Mouse (Mus musculus): ENCODE results near the gene Stub1. TPM values are rescaled to one million over a fixed set of nuclear protein-coding genes. Genes with fewer than 3 reads are reported as not detected.

Stub1 gene
- polyA plus RNA-seq, 1 experiment from 2014 or later: 112 TPM

GRCm38 (mm10) chr17:25806507-25806906 lies 26.7 kb downstream of the Stub1 start:
- Histone ChIP-seq H3K4me3 (ENCODE audit: low read depth, low read length) (no peak overlapping the region), H3K27ac (ENCODE audit: low read length) (no peak overlapping the region), H3K4me1 (ENCODE audit: control insufficient read depth, low read depth, low read length) (peaks cover 9% of the 10 kb centered on the region), H3K27me3 (ENCODE audit: control insufficient read depth, insufficient read depth, low read depth, low read length) (peaks cover 47% of the 10 kb centered on the region), H3K4me2 (ENCODE audit: low read depth, low read length) (no peak overlapping the region), H3K9ac (ENCODE audit: low read depth, low read length) (no peak overlapping the region), H3K9me3 (replicated peaks; ENCODE audit: control insufficient read depth, low read length) (no peaks in the 10 kb centered on the region), H3K36me3 (ENCODE audit: control insufficient read depth, insufficient read depth) (no peaks in the 10 kb centered on the region)
- 64% methylated on average over 4 of the region's 4 CpGs for WGBS (ENCODE audit: insufficient replicate concordance)
- no peak for ATAC-seq (ENCODE audit: low read depth)

- ATAC-seq (ENCODE audit: low read depth): no peak
- no peak overlapping the region for H3K27ac ChIP-seq (ENCODE audit: low read length)
- no peak overlapping the region for H3K9ac ChIP-seq (ENCODE audit: low read depth, low read length)
- no peaks in the 10 kb centered on the region; the same call in 1 of the 2 replicates for H3K4me1 ChIP-seq (ENCODE audit: control insufficient read depth, low read depth, low read length)
- no peak overlapping the region for H3K4me3 ChIP-seq (ENCODE audit: low read depth, low read length)
- WGBS (ENCODE audit: insufficient replicate concordance): 8% methylated on average over 10 of the region's 10 CpGs
- H3K9me3 ChIP-seq (replicated peaks; ENCODE audit: control insufficient read depth, low read length): no peaks in the 10 kb centered on the region
- H3K36me3 ChIP-seq (ENCODE audit: control insufficient read depth, insufficient read depth): no peaks in the 10 kb centered on the region
- H3K27me3 ChIP-seq (ENCODE audit: control insufficient read depth, insufficient read depth, low read depth, low read length): peaks cover 18% of the 10 kb centered on the region
- no peak overlapping the region for H3K4me2 ChIP-seq (ENCODE audit: low read depth, low read length)
Observed at GRCm38 (mm10) chr17:25802825-25803517, 30.2 kb downstream of the Stub1 start.

- 3% methylated on average over 6 of the region's 6 CpGs for WGBS (ENCODE audit: insufficient replicate concordance)
- no peak overlapping the region for H3K4me2 ChIP-seq (ENCODE audit: low read depth, low read length)
- no peak for ATAC-seq (ENCODE audit: low read depth)
Observed at GRCm38 (mm10) chr17:25801029-25801428, 32.2 kb downstream of the Stub1 start.

GRCm38 (mm10) chr17:25796951-25797369 lies 36.2 kb downstream of the Stub1 start, which contains the start of gene Metrn:
Metrn (minus strand) TSS chr17:25797136.
- H3K4me2 ChIP-seq (ENCODE audit: low read depth, low read length): peak within 1 kb of the TSS; percentile 94
- peak within 1 kb of the TSS; percentile 86 for H3K4me3 ChIP-seq (ENCODE audit: low read depth, low read length)
- ATAC-seq (ENCODE audit: low read depth): peak; percentile 80
- under 1% methylated on average over 28 of the region's 35 CpGs for WGBS (ENCODE audit: insufficient replicate concordance)
- peak within 1 kb of the TSS; percentile 27; the same call in 1 of the 2 replicates for H3K27ac ChIP-seq (ENCODE audit: low read length)
- peaks cover 5% of the 10 kb centered on the region for H3K27me3 ChIP-seq (ENCODE audit: control insufficient read depth, insufficient read depth, low read depth, low read length)
- no peaks in the 10 kb centered on the region for H3K36me3 ChIP-seq (ENCODE audit: control insufficient read depth, insufficient read depth)
- peak within 1 kb of the TSS; percentile 74 for H3K9ac ChIP-seq (ENCODE audit: low read depth, low read length)
- H3K4me1 ChIP-seq (ENCODE audit: control insufficient read depth, low read depth, low read length): peaks cover 29% of the 10 kb centered on the region
- no peaks in the 10 kb centered on the region for H3K9me3 ChIP-seq (replicated peaks; ENCODE audit: control insufficient read depth, low read length)

More at GRCm38 (mm10) chr17:25801029-25801428, 32.2 kb downstream of the Stub1 start:
- Histone ChIP-seq H3K36me3 (ENCODE audit: control insufficient read depth, insufficient read depth) (no peaks in the 10 kb centered on the region), H3K27ac (ENCODE audit: low read length) (no peak overlapping the region), H3K4me1 (ENCODE audit: control insufficient read depth, low read depth, low read length) (peaks cover 11% of the 10 kb centered on the region), H3K27me3 (ENCODE audit: control insufficient read depth, insufficient read depth, low read depth, low read length) (peaks cover 15% of the 10 kb centered on the region), H3K9me3 (replicated peaks; ENCODE audit: control insufficient read depth, low read length) (no peaks in the 10 kb centered on the region), H3K9ac (ENCODE audit: low read depth, low read length) (no peak overlapping the region), H3K4me3 (ENCODE audit: low read depth, low read length) (no peak overlapping the region)

GRCm38 (mm10) chr17:25796211-25796771 lies 36.9 kb downstream of the Stub1 start:
- Histone ChIP-seq H3K9ac (ENCODE audit: low read depth, low read length) (peak overlapping the region; percentile 74), H3K27me3 (ENCODE audit: control insufficient read depth, insufficient read depth, low read depth, low read length) (peaks cover 2% of the 10 kb centered on the region; the same call in 1 of the 2 replicates), H3K4me2 (ENCODE audit: low read depth, low read length) (peak overlapping the region; percentile 94), H3K4me1 (ENCODE audit: control insufficient read depth, low read depth, low read length) (peaks cover 32% of the 10 kb centered on the region), H3K36me3 (ENCODE audit: control insufficient read depth, insufficient read depth) (no peaks in the 10 kb centered on the region), H3K27ac (ENCODE audit: low read length) (no peak overlapping the region), H3K4me3 (ENCODE audit: low read depth, low read length) (peak overlapping the region; percentile 86), H3K9me3 (replicated peaks; ENCODE audit: control insufficient read depth, low read length) (no peaks in the 10 kb centered on the region)
- 0 out of 2 replicates have a peak, but pooled peaks have one; percentile 7 for ATAC-seq (ENCODE audit: low read depth)
- 1% methylated on average over 37 of the region's 37 CpGs for WGBS (ENCODE audit: insufficient replicate concordance)

GRCm38 (mm10) chr17:25795609-25796092 lies 37.6 kb downstream of the Stub1 start, which contains the start of gene AC134908.4:
AC134908.4 (minus strand) TSS chr17:25795659.
- H3K9ac ChIP-seq (ENCODE audit: low read depth, low read length): peak within 1 kb of the TSS; percentile 74
- no peaks in the 10 kb centered on the region for H3K36me3 ChIP-seq (ENCODE audit: control insufficient read depth, insufficient read depth)
- H3K4me3 ChIP-seq (ENCODE audit: low read depth, low read length): peak within 1 kb of the TSS; percentile 86
- no peak for ATAC-seq (ENCODE audit: low read depth)
- no peak within 1 kb of the TSS for H3K27ac ChIP-seq (ENCODE audit: low read length)
- H3K27me3 ChIP-seq (ENCODE audit: control insufficient read depth, insufficient read depth, low read depth, low read length): no peaks in the 10 kb centered on the region
- 45% methylated on average over 6 of the region's 6 CpGs for WGBS (ENCODE audit: insufficient replicate concordance)
- peak within 1 kb of the TSS; percentile 94 for H3K4me2 ChIP-seq (ENCODE audit: low read depth, low read length)
- peaks cover 38% of the 10 kb centered on the region for H3K4me1 ChIP-seq (ENCODE audit: control insufficient read depth, low read depth, low read length)
- H3K9me3 ChIP-seq (replicated peaks; ENCODE audit: control insufficient read depth, low read length): no peaks in the 10 kb centered on the region

- no peak overlapping the region for H3K27ac ChIP-seq (ENCODE audit: low read length)
- no peaks in the 10 kb centered on the region for H3K9me3 ChIP-seq (replicated peaks; ENCODE audit: control insufficient read depth, low read length)
- no peaks in the 10 kb centered on the region for H3K27me3 ChIP-seq (ENCODE audit: control insufficient read depth, insufficient read depth, low read depth, low read length)
- H3K4me3 ChIP-seq (ENCODE audit: low read depth, low read length): no peak overlapping the region
- H3K4me1 ChIP-seq (ENCODE audit: control insufficient read depth, low read depth, low read length): peaks cover 38% of the 10 kb centered on the region
- WGBS (ENCODE audit: insufficient replicate concordance): 84% methylated on average over 17 of the region's 17 CpGs
- H3K9ac ChIP-seq (ENCODE audit: low read depth, low read length): no peak overlapping the region
- no peak for ATAC-seq (ENCODE audit: low read depth)
- H3K4me2 ChIP-seq (ENCODE audit: low read depth, low read length): no peak overlapping the region
- H3K36me3 ChIP-seq (ENCODE audit: control insufficient read depth, insufficient read depth): no peaks in the 10 kb centered on the region
Observed at GRCm38 (mm10) chr17:25794998-25795397, 38.2 kb downstream of the Stub1 start.

GRCm38 (mm10) chr17:25794197-25794596 lies 39.0 kb downstream of the Stub1 start:
- Histone ChIP-seq H3K27ac (ENCODE audit: low read length) (no peak overlapping the region), H3K4me1 (ENCODE audit: control insufficient read depth, low read depth, low read length) (peaks cover 38% of the 10 kb centered on the region), H3K36me3 (ENCODE audit: control insufficient read depth, insufficient read depth) (no peaks in the 10 kb centered on the region), H3K9ac (ENCODE audit: low read depth, low read length) (no peak overlapping the region), H3K9me3 (replicated peaks; ENCODE audit: control insufficient read depth, low read length) (no peaks in the 10 kb centered on the region), H3K27me3 (ENCODE audit: control insufficient read depth, insufficient read depth, low read depth, low read length) (no peaks in the 10 kb centered on the region), H3K4me2 (ENCODE audit: low read depth, low read length) (no peak overlapping the region), H3K4me3 (ENCODE audit: low read depth, low read length) (no peak overlapping the region)
- ATAC-seq (ENCODE audit: low read depth): no peak
- 72% methylated on average over 13 of the region's 13 CpGs for WGBS (ENCODE audit: insufficient replicate concordance)

- WGBS (ENCODE audit: insufficient replicate concordance): 1% methylated on average over 14 of the region's 14 CpGs
Observed at GRCm38 (mm10) chr17:25792615-25793014, 40.6 kb downstream of the Stub1 start, which contains the start of gene Fam173a. Fam173a (minus strand) TSS chr17:25792901.

More at GRCm38 (mm10) chr17:25792615-25793014, 40.6 kb downstream of the Stub1 start, which contains the start of gene Fam173a:
- peak within 1 kb of the TSS; percentile 92 for H3K27ac ChIP-seq (ENCODE audit: low read length)
- no peaks in the 10 kb centered on the region for H3K36me3 ChIP-seq (ENCODE audit: control insufficient read depth, insufficient read depth)
- H3K4me1 ChIP-seq (ENCODE audit: control insufficient read depth, low read depth, low read length): peaks cover 38% of the 10 kb centered on the region
- peak; percentile 57 for ATAC-seq (ENCODE audit: low read depth)
- H3K4me3 ChIP-seq (ENCODE audit: low read depth, low read length): peak within 1 kb of the TSS; percentile 86
- H3K27me3 ChIP-seq (ENCODE audit: control insufficient read depth, insufficient read depth, low read depth, low read length): no peaks in the 10 kb centered on the region
- peak within 1 kb of the TSS; percentile 78 for H3K9ac ChIP-seq (ENCODE audit: low read depth, low read length)
- no peaks in the 10 kb centered on the region for H3K9me3 ChIP-seq (replicated peaks; ENCODE audit: control insufficient read depth, low read length)
- H3K4me2 ChIP-seq (ENCODE audit: low read depth, low read length): peak within 1 kb of the TSS; percentile 91

Data from liver, embryonic 16.5 days (tissue).